Mouse (Mus musculus) C2C12 (cell line): Measurements from ENCODE around the gene Gm17482. TPM values are rescaled to one million over a fixed set of nuclear protein-coding genes. Genes with fewer than 3 reads are reported as not detected.

ENCODE experiments used
- H3K27me3 ChIP-seq: one replicate; pipeline ENCODE4 v1.6.1; 2011; ENCODE audit not compliant: control insufficient read depth, insufficient read depth, insufficient read length
- H3K36me3 ChIP-seq: one replicate; pipeline ENCODE4 v1.6.1; 2011; ENCODE audit not compliant: control insufficient read depth, insufficient read depth
- H3K4me3 ChIP-seq: one replicate; pipeline ENCODE4 v1.5.1; 2011; ENCODE audit warnings: mild to moderate bottlenecking, control low read depth; ENCODE audit not compliant: poor library complexity, insufficient read depth, severe bottlenecking
- H3K79me2 ChIP-seq: one replicate; pipeline ENCODE4 v1.6.1; 2011; ENCODE audit not compliant: control insufficient read depth, insufficient read depth
- H3K79me3 ChIP-seq: one replicate; pipeline ENCODE4 v1.6.1; 2011; ENCODE audit warnings: low read depth, control low read depth
- H3ac ChIP-seq: one replicate; pipeline ENCODE3; 2011; ENCODE audit warnings: low read depth; ENCODE audit not compliant: control insufficient read depth, insufficient read length
- CEBPB ChIP-seq: IDR thresholded peaks from one replicate; pipeline ENCODE4 v1.6.1; 2011; ENCODE audit warnings: low read depth, mild to moderate bottlenecking, control low read depth, moderate library complexity
- CTCF ChIP-seq: IDR thresholded peaks from one replicate; pipeline ENCODE4 v1.5.1; 2011; ENCODE audit not compliant: control insufficient read depth, insufficient read depth, insufficient read length
- FOSL1 ChIP-seq: IDR thresholded peaks from one replicate; pipeline ENCODE4 v1.8.0; 2011; ENCODE audit warnings: mild to moderate bottlenecking, low read length; ENCODE audit not compliant: poor library complexity, insufficient read depth, severe bottlenecking
- MAX ChIP-seq: IDR thresholded peaks from one replicate; pipeline ENCODE4 v1.6.1; 2011; ENCODE audit warnings: mild to moderate bottlenecking, control low read depth
- MYOD1 ChIP-seq: IDR thresholded peaks from one replicate; pipeline ENCODE4 v1.6.1; 2011; ENCODE audit warnings: low read depth; ENCODE audit not compliant: control insufficient read depth, insufficient read length
- MYOG ChIP-seq: IDR thresholded peaks from one replicate; pipeline ENCODE4 v1.6.1; 2011; ENCODE audit not compliant: control insufficient read depth, insufficient read length; ENCODE audit errors: extremely low read depth
- USF1 ChIP-seq: IDR thresholded peaks from one replicate; pipeline ENCODE4 v1.6.1; 2011; ENCODE audit warnings: low read depth, mild to moderate bottlenecking, control low read depth, moderate library complexity
- polyA plus RNA-seq: library from polyadenylated mRNA; unstranded; fragments of >200 nt; fragmentation: generic; extraction: Trizol; gene quantifications from one replicate; pipeline ENCODE4 v1.2.1, GENCODE M21; 2012; ENCODE audit warnings: missing spikeins

The Gm17482 gene
- polyA plus RNA-seq, 1 experiment: not detected

- H3K27me3 ChIP-seq: no peaks in the 10 kb centered on the region
- TF ChIP-seq MAX (no peak), CEBPB (no peak), MYOG (no peak), FOSL1 (no peak), MYOD1 (no peak), USF1 (no peak), CTCF (no peak)
- H3K79me2 ChIP-seq: no peaks in the 10 kb centered on the region
- no peak overlapping the region for H3ac ChIP-seq
- H3K4me3 ChIP-seq: no peak overlapping the region
- no peaks in the 10 kb centered on the region for H3K36me3 ChIP-seq
- H3K79me3 ChIP-seq: no peaks in the 10 kb centered on the region
These were observed 14.1 kb downstream of the Gm17482 start for GRCm38 (mm10) chr6:115241131-115241699.

GRCm38 (mm10) chr6:115241939-115242338 lies 14.8 kb downstream of the Gm17482 start:
- Histone ChIP-seq H3K4me3 (no peak overlapping the region), H3ac (no peak overlapping the region), H3K79me3 (no peaks in the 10 kb centered on the region), H3K79me2 (no peaks in the 10 kb centered on the region), H3K27me3 (no peaks in the 10 kb centered on the region), H3K36me3 (no peaks in the 10 kb centered on the region)
- TF ChIP-seq CTCF (no peak), FOSL1 (no peak), USF1 (no peak), MYOG (no peak)

GRCm38 (mm10) chr6:115244222-115244621 lies 17.1 kb downstream of the Gm17482 start:
- H3K27me3 ChIP-seq: no peaks in the 10 kb centered on the region
- H3K36me3 ChIP-seq: no peaks in the 10 kb centered on the region
- H3K4me3 ChIP-seq: no peak overlapping the region
- H3K79me2 ChIP-seq: no peaks in the 10 kb centered on the region
- no peak overlapping the region for H3ac ChIP-seq
- no peak for TF ChIP-seq MYOD1
- TF ChIP-seq MYOG: no peak
- TF ChIP-seq USF1: no peak
- H3K79me3 ChIP-seq: no peaks in the 10 kb centered on the region

- Histone ChIP-seq H3K79me3 (no peaks in the 10 kb centered on the region), H3ac (no peak overlapping the region), H3K79me2 (no peaks in the 10 kb centered on the region), H3K27me3 (no peaks in the 10 kb centered on the region), H3K4me3 (no peak overlapping the region), H3K36me3 (no peaks in the 10 kb centered on the region)
- no peak for TF ChIP-seq MYOG
- TF ChIP-seq FOSL1: no peak
- TF ChIP-seq CTCF: no peak
- TF ChIP-seq USF1: no peak
- no peak for TF ChIP-seq CEBPB
- TF ChIP-seq MYOD1: no peak
- TF ChIP-seq MAX: no peak
These were observed 18.4 kb downstream of the Gm17482 start for GRCm38 (mm10) chr6:115245500-115246058.

- TF ChIP-seq CEBPB (no peak), MAX (no peak), CTCF (no peak), MYOD1 (no peak), MYOG (no peak), USF1 (no peak), FOSL1 (no peak)
- no peaks in the 10 kb centered on the region for H3K27me3 ChIP-seq
- H3ac ChIP-seq: no peak overlapping the region
- no peaks in the 10 kb centered on the region for H3K79me3 ChIP-seq
- H3K36me3 ChIP-seq: no peaks in the 10 kb centered on the region
- no peak overlapping the region for H3K4me3 ChIP-seq
- H3K79me2 ChIP-seq: no peaks in the 10 kb centered on the region
These were observed 24.4 kb downstream of the Gm17482 start for GRCm38 (mm10) chr6:115251531-115251985.
